Mouse (Mus musculus) spleen, adult 2 months (tissue): ENCODE results near the gene Morn5. TPM values are rescaled to one million over a fixed set of nuclear protein-coding genes. Genes with fewer than 3 reads are reported as not detected.
A peak's percentile ranks its signal among the peaks of the same experiment; 100 is the strongest.

Experiments used
- DNase-seq, 2 experiments: peaks; one replicate each; pipeline versions ENCODE4 v3.0.0 to v3.0.0-alpha.2; 2012 to 2021; ENCODE audit warnings: low spot score in 2 of 2, low read depth in 1 of 2
- H3K27ac ChIP-seq: fragments of 200-500 bp; 2 replicates; pipeline ENCODE4 v1.5.1; 2012; ENCODE audit warnings: low read length, inconsistent platforms; ENCODE audit not compliant: insufficient read depth
- H3K27me3 ChIP-seq: fragments of 200-500 bp; 2 replicates; pipeline ENCODE4 v1.6.1; 2012; ENCODE audit warnings: mild to moderate bottlenecking, moderate library complexity, low read length, inconsistent platforms; ENCODE audit not compliant: control insufficient read depth, insufficient read depth
- H3K36me3 ChIP-seq: fragments of 200-500 bp; 2 replicates; pipeline ENCODE4 v1.6.1; 2012; ENCODE audit warnings: mild to moderate bottlenecking, low read length, inconsistent platforms; ENCODE audit not compliant: control insufficient read depth, insufficient read depth
- H3K4me1 ChIP-seq: fragments of 200-500 bp; 2 replicates; pipeline ENCODE4 v1.6.1; 2011; ENCODE audit warnings: inconsistent platforms; ENCODE audit not compliant: control insufficient read depth, insufficient read depth, insufficient read length
- H3K4me3 ChIP-seq: fragments of 200-500 bp; 2 replicates; pipeline ENCODE4 v1.5.1; 2011; ENCODE audit warnings: mild to moderate bottlenecking, inconsistent platforms; ENCODE audit not compliant: insufficient read depth, insufficient read length; ENCODE audit errors: extremely low read depth
- CTCF ChIP-seq: fragments of 200-500 bp; IDR thresholded peaks from 2 replicates; pipeline ENCODE4 v1.5.1; 2011; ENCODE audit warnings: mild to moderate bottlenecking, inconsistent platforms; ENCODE audit not compliant: insufficient read depth, insufficient read length, insufficient replicate concordance; ENCODE audit errors: extremely low read depth
- POLR2A ChIP-seq: fragments of 200-500 bp; IDR thresholded peaks from 2 replicates; pipeline ENCODE4 v1.6.1; 2011; ENCODE audit warnings: low read depth, low read length, inconsistent platforms
- WGBS: fragments of 180-500 bp; shearing (Covaris S2); methylation state at CpG from one replicate; pipeline ENCODE4 v1.1.7; 2018; 5-methylcytosine and 5-hydroxymethylcytosine counted together
- polyA plus RNA-seq: library from polyadenylated mRNA; depleted of rRNA; stranded (reverse); fragments of >200 nt; gene quantifications from 2 replicates; pipeline ENCODE4 v1.2.3, GENCODE M21; 2012; rRNA removed

Morn5 gene
- polyA plus RNA-seq = not detected in 2 replicates

DNA sequence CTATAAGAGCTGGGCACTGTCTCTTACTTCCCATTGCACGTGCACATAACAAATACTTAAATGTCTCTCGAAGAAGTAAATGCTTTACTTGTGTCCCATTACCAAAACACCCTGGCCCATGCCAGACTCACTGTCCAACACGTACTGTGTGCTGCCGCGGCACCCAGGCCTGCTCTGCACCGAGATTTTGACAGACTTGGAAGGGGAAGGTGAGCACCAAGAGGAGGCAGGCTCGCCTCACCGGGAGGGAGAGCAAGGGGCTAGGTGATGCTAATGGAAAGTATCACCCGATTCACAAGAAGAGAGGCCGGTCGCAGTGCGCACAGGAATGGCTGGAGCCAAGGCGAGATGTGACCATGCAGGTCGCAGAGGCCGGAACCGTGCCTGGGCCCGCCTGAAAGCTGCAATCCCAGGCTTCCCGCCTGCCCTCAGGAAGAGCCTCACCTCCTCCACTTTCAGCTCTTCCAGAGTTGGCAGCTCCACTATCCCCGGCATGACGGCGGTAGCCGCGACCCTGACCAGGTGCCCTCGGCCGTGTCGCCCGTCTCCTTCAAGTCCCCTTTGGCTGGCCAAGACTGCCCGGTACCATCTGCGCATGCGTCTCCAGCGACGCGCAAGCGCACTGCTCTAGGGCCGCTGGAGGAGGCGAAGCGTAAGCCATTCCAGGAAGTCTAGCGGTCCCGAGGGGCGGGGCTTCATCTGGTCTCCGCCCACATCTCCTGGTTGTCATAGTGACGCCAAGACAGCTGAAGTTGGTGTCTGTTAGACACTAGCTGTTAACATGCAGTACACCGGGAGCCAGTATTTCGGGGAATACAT is at the start of gene Morn5, which contains the start of gene Ndufa8:
TSS of gene Morn5 (plus strand) at position 711 of the 819 bp plus-strand sequence.
TSS of gene Ndufa8 (minus strand) at position 659 of the 819 bp plus-strand sequence.
- H3K36me3 ChIP-seq = no peaks in the 10 kb centered on the region
- DNase-seq = peak; percentile 87 to 96
- no peaks in the 10 kb centered on the region for H3K27me3 ChIP-seq
- TF ChIP-seq POLR2A = peak; percentile 32; the same call in 1 of the 2 replicates
- TF ChIP-seq CTCF = no peak
- under 1% methylated on average over 44 of the region's 44 CpGs for WGBS
- peak within 1 kb of the TSS; percentile 58 for H3K27ac ChIP-seq
- H3K4me3 ChIP-seq = peak within 1 kb of the TSS; percentile 95
- peaks cover 6% of the 10 kb centered on the region; the same call in 1 of the 2 replicates for H3K4me1 ChIP-seq

DNA sequence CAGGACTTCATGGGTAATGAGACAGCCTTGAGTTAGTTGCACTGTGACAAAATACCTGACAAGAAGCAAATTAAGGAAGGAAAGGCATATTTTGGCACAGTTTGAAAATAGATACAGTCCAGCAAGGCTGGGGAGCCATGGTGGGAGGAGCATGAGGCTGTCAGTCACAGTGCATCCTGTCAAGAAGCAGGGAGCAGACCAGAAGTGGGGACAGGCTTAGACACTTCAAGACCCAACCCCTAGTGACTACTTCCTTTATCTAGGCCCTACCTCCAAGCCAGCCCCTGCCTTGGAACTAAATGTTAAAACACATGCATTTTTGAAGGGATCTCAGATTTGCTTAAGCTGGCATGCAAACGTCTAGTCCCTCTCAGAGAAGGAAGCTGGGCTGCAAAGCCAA is 48.9 kb upstream of the Morn5 start:
- Histone ChIP-seq H3K36me3 (no peaks in the 10 kb centered on the region), H3K27me3 (no peaks in the 10 kb centered on the region), H3K4me3 (no peak overlapping the region), H3K4me1 (no peaks in the 10 kb centered on the region), H3K27ac (no peak overlapping the region)
- WGBS = 21% methylated on average over 1 of the region's 1 CpGs
- DNase-seq = no peak
- TF ChIP-seq CTCF (no peak), POLR2A (no peak)

DNA sequence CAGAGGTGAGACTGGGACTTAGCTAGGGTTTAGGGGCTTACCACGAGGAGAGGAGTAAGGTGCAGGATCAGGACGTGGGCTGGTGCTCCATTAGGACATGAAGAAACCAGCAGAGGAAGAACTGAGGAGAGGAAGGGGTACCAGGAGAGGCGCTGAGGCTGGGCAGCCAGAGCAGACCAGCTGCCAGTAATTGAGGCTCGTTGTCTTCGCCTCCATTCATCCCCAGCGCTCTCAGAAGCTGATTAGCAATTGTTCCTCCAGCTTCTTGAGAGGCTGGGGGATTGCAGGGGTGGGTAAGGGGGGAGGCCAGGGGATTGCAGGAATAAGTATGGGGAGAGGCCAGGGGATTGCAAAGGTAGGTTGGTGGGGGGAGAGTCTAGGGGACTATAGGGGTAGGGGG is 47.1 kb upstream of the Morn5 start:
- DNase-seq = no peak
- WGBS = 73% methylated on average over 6 of the region's 6 CpGs
- Histone ChIP-seq H3K36me3 (no peaks in the 10 kb centered on the region), H3K4me3 (no peak overlapping the region), H3K27me3 (no peaks in the 10 kb centered on the region), H3K4me1 (no peaks in the 10 kb centered on the region), H3K27ac (no peak overlapping the region)
- TF ChIP-seq POLR2A (no peak), CTCF (no peak)

DNA sequence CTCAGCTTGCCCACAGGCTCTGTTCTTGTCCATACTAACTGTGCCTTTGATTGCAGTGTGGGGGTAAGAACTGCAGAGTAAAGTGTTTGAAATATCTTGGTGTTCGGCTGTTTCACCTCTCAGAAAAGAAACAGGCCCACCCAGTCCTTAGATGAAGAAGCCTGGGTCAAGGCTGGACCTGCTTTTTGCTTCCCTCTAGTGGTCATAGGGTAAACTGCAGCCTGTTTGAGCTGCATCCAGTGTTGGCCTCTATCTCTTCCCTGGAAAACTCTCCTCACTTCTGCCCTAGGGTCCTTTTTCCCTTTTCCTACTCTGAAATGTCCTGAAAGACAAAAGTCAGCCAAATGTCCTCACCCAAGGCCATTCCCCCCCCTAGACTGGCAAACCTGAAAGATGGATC is 41.2 kb upstream of the Morn5 start:
- WGBS = 11% methylated on average over 1 of the region's 1 CpGs
- TF ChIP-seq CTCF (peak; percentile 62; the same call in 1 of the 2 replicates), POLR2A (no peak)
- H3K4me1 ChIP-seq = no peaks in the 10 kb centered on the region
- H3K4me3 ChIP-seq = no peak overlapping the region
- no peak overlapping the region for H3K27ac ChIP-seq
- H3K27me3 ChIP-seq = peaks cover 8% of the 10 kb centered on the region
- no peaks in the 10 kb centered on the region for H3K36me3 ChIP-seq
- DNase-seq = peak in 1 of 2 experiments; percentile 24

DNA sequence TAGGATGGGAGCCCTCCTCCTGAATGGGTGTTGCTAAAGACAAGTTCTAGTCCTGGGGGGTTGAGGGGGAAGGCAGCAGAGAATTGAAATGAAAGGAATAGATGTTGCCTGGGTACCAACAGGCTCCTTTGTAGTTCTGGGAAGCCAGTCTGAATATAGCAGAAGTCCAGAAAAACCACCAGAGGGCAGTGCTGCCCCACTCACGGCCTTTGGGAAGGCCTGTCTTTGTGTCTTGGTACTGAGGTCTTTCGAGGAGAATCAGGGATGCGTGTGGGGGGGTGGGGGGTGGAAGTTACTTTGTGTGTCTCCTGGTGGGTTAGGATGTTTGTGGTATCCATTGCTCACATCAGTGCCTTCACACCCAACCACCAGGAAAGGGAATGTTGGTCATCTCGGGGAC is 39.9 kb upstream of the Morn5 start:
- peak; percentile 7 to 54 for DNase-seq
- TF ChIP-seq CTCF (peak; percentile 80; the same call in 1 of the 2 replicates), POLR2A (no peak)
- 23% methylated on average over 4 of the region's 4 CpGs for WGBS
- H3K4me1 ChIP-seq = no peaks in the 10 kb centered on the region
- peaks cover 8% of the 10 kb centered on the region for H3K27me3 ChIP-seq
- H3K27ac ChIP-seq = no peak overlapping the region
- no peak overlapping the region for H3K4me3 ChIP-seq
- no peaks in the 10 kb centered on the region for H3K36me3 ChIP-seq

DNA sequence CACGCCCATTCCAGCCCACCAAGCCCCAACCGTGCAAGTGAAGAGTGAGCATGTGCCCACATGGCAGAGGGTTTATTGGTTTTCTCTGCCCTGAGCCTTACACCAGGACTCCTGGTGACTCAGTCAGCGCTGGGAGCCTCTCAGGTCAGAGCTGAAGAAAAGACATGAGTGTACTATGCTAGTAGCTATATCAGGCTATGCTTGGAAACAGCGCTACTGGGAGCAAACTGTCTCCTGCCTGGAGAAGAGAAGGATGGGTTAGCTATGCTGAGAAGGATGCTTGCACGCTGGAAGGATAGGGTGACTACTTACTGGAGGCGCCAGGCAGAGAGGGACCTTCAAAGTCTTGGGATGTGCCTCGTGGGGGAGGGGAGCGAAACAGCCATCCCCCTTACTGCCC is 38.7 kb upstream of the Morn5 start:
- no peak overlapping the region for H3K4me3 ChIP-seq
- TF ChIP-seq POLR2A (no peak), CTCF (no peak)
- H3K36me3 ChIP-seq = no peaks in the 10 kb centered on the region
- no peak for DNase-seq
- H3K27ac ChIP-seq = no peak overlapping the region
- H3K27me3 ChIP-seq = peaks cover 8% of the 10 kb centered on the region
- WGBS = 84% methylated on average over 8 of the region's 8 CpGs
- H3K4me1 ChIP-seq = no peaks in the 10 kb centered on the region

DNA sequence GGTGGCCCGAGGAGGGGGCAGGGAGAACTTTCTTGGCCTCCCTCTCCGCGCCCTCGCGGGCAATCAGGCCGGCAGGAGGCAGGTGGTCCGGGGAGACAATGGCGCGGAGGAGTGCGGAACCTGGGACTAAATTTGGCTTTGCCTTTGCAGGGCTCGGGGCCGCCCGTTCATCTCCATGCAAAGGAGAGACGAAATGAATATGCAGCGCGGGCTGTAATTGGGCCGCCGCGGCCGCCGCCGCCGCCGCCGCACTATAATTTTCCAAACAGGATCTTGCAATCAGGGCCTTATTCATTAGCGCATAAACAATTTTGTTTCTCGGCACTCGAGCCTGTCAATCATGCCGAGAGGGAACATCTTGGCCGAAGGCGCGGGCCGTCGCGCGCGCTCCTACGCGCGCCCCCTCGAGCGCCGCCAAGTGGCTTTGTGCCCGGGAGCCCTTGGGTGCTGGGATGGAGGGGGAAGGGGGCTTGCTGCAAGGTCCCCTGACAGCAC is 37.9 kb upstream of the Morn5 start:
- no peak for DNase-seq

More for the DNA sequence above, 37.9 kb upstream of the Morn5 start:
- peaks cover 8% of the 10 kb centered on the region for H3K27me3 ChIP-seq
- H3K36me3 ChIP-seq = no peaks in the 10 kb centered on the region
- TF ChIP-seq POLR2A (no peak), CTCF (no peak)
- no peak overlapping the region for H3K27ac ChIP-seq
- no peak overlapping the region for H3K4me3 ChIP-seq
- WGBS = 3% methylated on average over 44 of the region's 44 CpGs
- H3K4me1 ChIP-seq = no peaks in the 10 kb centered on the region
